In the genomic region with DNA sequence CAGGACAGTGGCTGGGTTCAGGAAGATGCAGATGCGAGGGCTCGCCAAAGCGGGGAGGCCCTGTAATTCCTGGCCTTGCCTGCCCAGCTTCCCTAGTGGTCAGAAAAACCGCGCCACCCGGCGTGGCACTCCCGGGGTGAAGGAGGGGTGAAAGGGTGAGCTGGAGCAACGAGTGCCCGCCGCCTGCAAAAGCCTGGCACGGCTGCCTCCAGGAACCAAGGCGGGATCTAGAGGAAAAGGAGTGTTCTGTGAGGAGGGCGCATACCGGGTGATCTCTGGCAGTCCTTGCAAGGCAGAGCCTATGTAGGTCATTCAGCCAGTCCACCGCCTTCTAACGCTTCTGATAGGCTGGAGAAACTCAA, we compare ENCODE assay signal across 8 mouse cellular contexts. TPM values are rescaled to one million over a fixed set of nuclear protein-coding genes. Genes with fewer than 3 reads are reported as not detected.
DNase-seq lines count a peak whose midpoint lies in the region; ATAC-seq and TF ChIP-seq lines count a peak whose summit lies in the region.

No protein-coding gene starts in this region.

- peak overlapping the region; percentile 78 for H3K27ac ChIP-seq in forebrain, embryonic 16.5 days (ENCODE audit: low read length)
- H3K27ac ChIP-seq in layer of hippocampus, adult 2 months, result peak overlapping the region; percentile 91

- ATAC-seq in G1E (ENCODE audit: extremely low read depth, insufficient number of reproducible peaks, low FRiP score, poor library complexity, severe bottlenecking), result peak; percentile 18; the same call in 1 of the 2 replicates
- ATAC-seq in forebrain, embryonic 16.5 days, result no peak

- peaks cover 71% of the 10 kb centered on the region for H3K4me1 ChIP-seq in G1E (ENCODE audit: insufficient read depth, low read depth, low read length)
- H3K4me1 ChIP-seq in forebrain, embryonic 16.5 days (replicated peaks; ENCODE audit: control insufficient read depth, insufficient read depth, low read length), result peaks cover 25% of the 10 kb centered on the region

- H3K4me3 ChIP-seq in G1E (ENCODE audit: low read depth, low read length), result peak overlapping the region; percentile 98
- peak overlapping the region; percentile 98 for H3K4me3 ChIP-seq in forebrain, embryonic 16.5 days (replicated peaks; ENCODE audit: low read length)
- peak overlapping the region; percentile 80 for H3K4me3 ChIP-seq in layer of hippocampus, adult 2 months

- peak overlapping the region; percentile 95 for H3K9ac ChIP-seq in forebrain, embryonic 16.5 days (replicated peaks; ENCODE audit: low read depth, low read length)

- no peak for TF ChIP-seq CTCF in G1E (IDR thresholded peaks at IDR 0.05; ENCODE audit: low read depth, low read length)
- TF ChIP-seq CTCF in layer of hippocampus, adult 2 months (conservative IDR thresholded peaks at IDR 0.05), result peak; percentile 63

- H3K4me2 ChIP-seq in forebrain, embryonic 16.5 days (ENCODE audit: low read length), result peak overlapping the region; percentile 91

- no peaks in the 10 kb centered on the region for H3K27me3 ChIP-seq in G1E (ENCODE audit: insufficient read depth, low read length)
- no peaks in the 10 kb centered on the region for H3K27me3 ChIP-seq in forebrain, embryonic 16.5 days (replicated peaks; ENCODE audit: control insufficient read depth, insufficient read depth, low read length)

- intact Hi-C loops in heart, postnatal 25 days (cut with DNase I), result loop anchor here (5.0 to 10.0 kb wide), 3 partner anchors 36 to 556 kb away; no protein-coding TSS in a partner anchor

- 2% methylated on average over 17 of the region's 17 CpGs for WGBS in forebrain, embryonic 16.5 days

- no peaks in the 10 kb centered on the region for H3K9me3 ChIP-seq in G1E (replicated peaks)
- no peaks in the 10 kb centered on the region for H3K9me3 ChIP-seq in forebrain, embryonic 16.5 days (ENCODE audit: control insufficient read depth, low read length)

- peak; percentile 33 for DNase-seq in G1E (ENCODE audit: low spot score)
- peak; percentile 81 for DNase-seq in cerebellum, adult 11-12 months
- peak; percentile 64 for DNase-seq in heart, postnatal 25 days (ENCODE audit: low spot score)
- peak; percentile 46 to 63 for DNase-seq in layer of hippocampus, adult 2 months (ENCODE audit: low spot score in 2 of 2)
- peak; percentile 88 to 93 for DNase-seq in lung, adult 18-20 months
- DNase-seq in ovary, postnatal 10 days (ENCODE audit: low spot score), result peak; percentile 62
- DNase-seq in thymus, postnatal 36 days, result peak; percentile 44 to 65

- peaks cover 13% of the 10 kb centered on the region for H3K36me3 ChIP-seq in G1E (replicated peaks)
- no peaks in the 10 kb centered on the region for H3K36me3 ChIP-seq in forebrain, embryonic 16.5 days (ENCODE audit: control insufficient read depth, insufficient read depth)

RNA-seq across cellular contexts. Expression of a gene that starts 0.6 kb away (rescaled TPM):
- total RNA-seq in G1E (2014; fragmentation: Nextera tagmentation) (102 and 150 TPM in 2 replicates), G1E (2017) (86.2 and 111 TPM in 2 replicates)
- 9.3 and 11.3 TPM in 2 replicates for polyA plus RNA-seq in G1E (2012)
- 36.4 and 42.7 TPM in 2 replicates for polyA plus RNA-seq in forebrain, embryonic 16.5 days (2015; fragmentation: Nextera tagmentation; extraction: Ambion mirVana)
- total RNA-seq in heart, postnatal 25 days (2021), result 100 to 1,000 TPM in 1 of 2 experiments, 10 to 100 TPM in 1; 93.6 to 111 TPM
- 10 to 100 TPM; 79.8 to 80.8 TPM for total RNA-seq in layer of hippocampus, adult 2 months (2021)

Comparison
In these comparisons a context has a peak if more than half of its experiments do, and no peak if none do; other contexts are left out.
1. DNase-seq: peak in every context shown above with its lines; median percentile 90 in lung, adult 18-20 months; 81 in cerebellum, adult 11-12 months; 64 in heart, postnatal 25 days; 62 in ovary, postnatal 10 days; 54 in layer of hippocampus, adult 2 months; 54 in thymus, postnatal 36 days; 33 in G1E.